Mouse (Mus musculus): ENCODE results near the gene Ebf4. TPM values are rescaled to one million over a fixed set of nuclear protein-coding genes. Genes with fewer than 3 reads are reported as not detected.
A peak's percentile ranks its signal among the peaks of the same experiment; 100 is the strongest.

Ebf4 gene
- polyA plus RNA-seq, 1 experiment from 2014 or later: 1.2 TPM

- H3K9ac ChIP-seq (ENCODE audit: low read depth, low read length): no peak overlapping the region
- peaks cover 12% of the 10 kb centered on the region for H3K27me3 ChIP-seq (replicated peaks; ENCODE audit: control insufficient read depth, insufficient read depth, low read length)
- no peaks in the 10 kb centered on the region for H3K9me3 ChIP-seq (ENCODE audit: control insufficient read depth, low read length)
- H3K27ac ChIP-seq (ENCODE audit: low read length): no peak overlapping the region
- H3K4me1 ChIP-seq (ENCODE audit: control insufficient read depth, insufficient read depth, low read length): peaks cover 21% of the 10 kb centered on the region
- H3K36me3 ChIP-seq (ENCODE audit: control insufficient read depth, insufficient read depth, low read length): no peaks in the 10 kb centered on the region
- H3K4me2 ChIP-seq (ENCODE audit: low read depth, low read length): no peak overlapping the region
- 50% methylated on average over 3 of the region's 3 CpGs for WGBS
- no peak overlapping the region for H3K4me3 ChIP-seq (ENCODE audit: low read length)
- no peak for ATAC-seq
Measured at GRCm38 (mm10) chr2:130293009-130293408, 2.0 kb upstream of the Ebf4 start.

GRCm38 (mm10) chr2:130293486-130293885, 1.5 kb upstream of the Ebf4 start:
- Histone ChIP-seq H3K9ac (ENCODE audit: low read depth, low read length) (no peak overlapping the region), H3K36me3 (ENCODE audit: control insufficient read depth, insufficient read depth, low read length) (no peaks in the 10 kb centered on the region), H3K4me2 (ENCODE audit: low read depth, low read length) (no peak overlapping the region), H3K4me1 (ENCODE audit: control insufficient read depth, insufficient read depth, low read length) (peaks cover 21% of the 10 kb centered on the region), H3K4me3 (ENCODE audit: low read length) (no peak overlapping the region), H3K27me3 (replicated peaks; ENCODE audit: control insufficient read depth, insufficient read depth, low read length) (peaks cover 12% of the 10 kb centered on the region), H3K27ac (ENCODE audit: low read length) (no peak overlapping the region), H3K9me3 (ENCODE audit: control insufficient read depth, low read length) (no peaks in the 10 kb centered on the region)
- WGBS: 13% methylated on average over 4 of the region's 4 CpGs
- ATAC-seq: no peak

GRCm38 (mm10) chr2:130294218-130294935, 592 bp upstream of the Ebf4 start:
- 10% methylated on average over 20 of the region's 20 CpGs for WGBS
- H3K27me3 ChIP-seq (replicated peaks; ENCODE audit: control insufficient read depth, insufficient read depth, low read length): peaks cover 12% of the 10 kb centered on the region
- H3K27ac ChIP-seq (ENCODE audit: low read length): no peak overlapping the region
- H3K4me2 ChIP-seq (ENCODE audit: low read depth, low read length): peak overlapping the region; percentile 84
- peaks cover 21% of the 10 kb centered on the region for H3K4me1 ChIP-seq (ENCODE audit: control insufficient read depth, insufficient read depth, low read length)
- H3K4me3 ChIP-seq (ENCODE audit: low read length): peak overlapping the region; percentile 73
- H3K9ac ChIP-seq (ENCODE audit: low read depth, low read length): peak overlapping the region; percentile 77
- peak; percentile 12; the same call in 1 of the 2 replicates for ATAC-seq
- H3K36me3 ChIP-seq (ENCODE audit: control insufficient read depth, insufficient read depth, low read length): no peaks in the 10 kb centered on the region
- no peaks in the 10 kb centered on the region for H3K9me3 ChIP-seq (ENCODE audit: control insufficient read depth, low read length)

- Histone ChIP-seq H3K27ac (ENCODE audit: low read length) (peak overlapping the region; percentile 57), H3K36me3 (ENCODE audit: control insufficient read depth, insufficient read depth, low read length) (no peaks in the 10 kb centered on the region), H3K4me1 (ENCODE audit: control insufficient read depth, insufficient read depth, low read length) (peaks cover 21% of the 10 kb centered on the region), H3K4me2 (ENCODE audit: low read depth, low read length) (peak overlapping the region; percentile 84), H3K9me3 (ENCODE audit: control insufficient read depth, low read length) (no peaks in the 10 kb centered on the region), H3K4me3 (ENCODE audit: low read length) (peak overlapping the region; percentile 73), H3K9ac (ENCODE audit: low read depth, low read length) (peak overlapping the region; percentile 77), H3K27me3 (replicated peaks; ENCODE audit: control insufficient read depth, insufficient read depth, low read length) (peaks cover 12% of the 10 kb centered on the region)
- peak; percentile 54 for ATAC-seq
- under 1% methylated on average over 64 of the region's 99 CpGs for WGBS
Measured at GRCm38 (mm10) chr2:130295331-130296133, 563 bp downstream of the Ebf4 start.

GRCm38 (mm10) chr2:130296134-130296745, 1.3 kb downstream of the Ebf4 start:
- H3K4me1 ChIP-seq (ENCODE audit: control insufficient read depth, insufficient read depth, low read length): peaks cover 21% of the 10 kb centered on the region
- H3K4me3 ChIP-seq (ENCODE audit: low read length): peak overlapping the region; percentile 73
- H3K9me3 ChIP-seq (ENCODE audit: control insufficient read depth, low read length): no peaks in the 10 kb centered on the region
- H3K27me3 ChIP-seq (replicated peaks; ENCODE audit: control insufficient read depth, insufficient read depth, low read length): peaks cover 12% of the 10 kb centered on the region
- ATAC-seq: peak; percentile 21; the same call in 1 of the 2 replicates
- WGBS: 3% methylated on average over 20 of the region's 20 CpGs
- no peak overlapping the region for H3K27ac ChIP-seq (ENCODE audit: low read length)
- H3K36me3 ChIP-seq (ENCODE audit: control insufficient read depth, insufficient read depth, low read length): no peaks in the 10 kb centered on the region
- peak overlapping the region; percentile 77 for H3K9ac ChIP-seq (ENCODE audit: low read depth, low read length)
- peak overlapping the region; percentile 84 for H3K4me2 ChIP-seq (ENCODE audit: low read depth, low read length)

GRCm38 (mm10) chr2:130297580-130297979, 2.6 kb downstream of the Ebf4 start:
- no peak for ATAC-seq
- 78% methylated on average over 9 of the region's 9 CpGs for WGBS
- no peak overlapping the region for H3K4me3 ChIP-seq (ENCODE audit: low read length)
- H3K4me1 ChIP-seq (ENCODE audit: control insufficient read depth, insufficient read depth, low read length): peaks cover 19% of the 10 kb centered on the region
- no peak overlapping the region for H3K27ac ChIP-seq (ENCODE audit: low read length)
- no peaks in the 10 kb centered on the region for H3K9me3 ChIP-seq (ENCODE audit: control insufficient read depth, low read length)
- H3K4me2 ChIP-seq (ENCODE audit: low read depth, low read length): no peak overlapping the region
- peaks cover 12% of the 10 kb centered on the region for H3K27me3 ChIP-seq (replicated peaks; ENCODE audit: control insufficient read depth, insufficient read depth, low read length)
- H3K9ac ChIP-seq (ENCODE audit: low read depth, low read length): no peak overlapping the region
- H3K36me3 ChIP-seq (ENCODE audit: control insufficient read depth, insufficient read depth, low read length): no peaks in the 10 kb centered on the region

GRCm38 (mm10) chr2:130303014-130303413, 8.0 kb downstream of the Ebf4 start:
- H3K27ac ChIP-seq (ENCODE audit: low read length): no peak overlapping the region
- H3K4me3 ChIP-seq (ENCODE audit: low read length): no peak overlapping the region
- no peaks in the 10 kb centered on the region for H3K9me3 ChIP-seq (ENCODE audit: control insufficient read depth, low read length)
- H3K4me2 ChIP-seq (ENCODE audit: low read depth, low read length): no peak overlapping the region
- no peaks in the 10 kb centered on the region for H3K4me1 ChIP-seq (ENCODE audit: control insufficient read depth, insufficient read depth, low read length)
- no peaks in the 10 kb centered on the region for H3K27me3 ChIP-seq (replicated peaks; ENCODE audit: control insufficient read depth, insufficient read depth, low read length)
- no peak overlapping the region for H3K9ac ChIP-seq (ENCODE audit: low read depth, low read length)
- 71% methylated on average over 4 of the region's 4 CpGs for WGBS
- no peak for ATAC-seq
- H3K36me3 ChIP-seq (ENCODE audit: control insufficient read depth, insufficient read depth, low read length): no peaks in the 10 kb centered on the region

GRCm38 (mm10) chr2:130327057-130327456, 32.1 kb downstream of the Ebf4 start:
- no peak overlapping the region for H3K4me2 ChIP-seq (ENCODE audit: low read depth, low read length)
- peaks cover 3% of the 10 kb centered on the region; the same call in 1 of the 2 replicates for H3K9me3 ChIP-seq (ENCODE audit: control insufficient read depth, low read length)
- H3K36me3 ChIP-seq (ENCODE audit: control insufficient read depth, insufficient read depth, low read length): no peaks in the 10 kb centered on the region
- no peak overlapping the region for H3K4me3 ChIP-seq (ENCODE audit: low read length)
- no peak overlapping the region for H3K27ac ChIP-seq (ENCODE audit: low read length)
- WGBS: 81% methylated on average over 1 of the region's 1 CpGs
- no peaks in the 10 kb centered on the region for H3K4me1 ChIP-seq (ENCODE audit: control insufficient read depth, insufficient read depth, low read length)
- H3K27me3 ChIP-seq (replicated peaks; ENCODE audit: control insufficient read depth, insufficient read depth, low read length): no peaks in the 10 kb centered on the region
- ATAC-seq: no peak
- H3K9ac ChIP-seq (ENCODE audit: low read depth, low read length): no peak overlapping the region

- H3K27ac ChIP-seq (ENCODE audit: low read length): no peak overlapping the region
- H3K27me3 ChIP-seq (replicated peaks; ENCODE audit: control insufficient read depth, insufficient read depth, low read length): no peaks in the 10 kb centered on the region
- peaks cover 3% of the 10 kb centered on the region; the same call in 1 of the 2 replicates for H3K9me3 ChIP-seq (ENCODE audit: control insufficient read depth, low read length)
- no peak overlapping the region for H3K4me3 ChIP-seq (ENCODE audit: low read length)
- H3K36me3 ChIP-seq (ENCODE audit: control insufficient read depth, insufficient read depth, low read length): no peaks in the 10 kb centered on the region
- no peaks in the 10 kb centered on the region for H3K4me1 ChIP-seq (ENCODE audit: control insufficient read depth, insufficient read depth, low read length)
- ATAC-seq: no peak
- no peak overlapping the region for H3K4me2 ChIP-seq (ENCODE audit: low read depth, low read length)
- 85% methylated on average over 2 of the region's 2 CpGs for WGBS
- no peak overlapping the region for H3K9ac ChIP-seq (ENCODE audit: low read depth, low read length)
Measured at GRCm38 (mm10) chr2:130329502-130329901, 34.5 kb downstream of the Ebf4 start.

All from intestine, embryonic 16.5 days (tissue).